Mouse (Mus musculus): Measurements from ENCODE around the gene Carhsp1. TPM values are rescaled to one million over a fixed set of nuclear protein-coding genes. Genes with fewer than 3 reads are reported as not detected.

Gene Carhsp1
- total and polyA plus RNA-seq, 2 experiments: 55.6 to 126 TPM

- no peak overlapping the region for H3K27ac ChIP-seq (replicated peaks; ENCODE audit: insufficient read depth, low read depth, low read length)
- no peak for DNase-seq (ENCODE audit: extremely low read depth, low read depth, low spot score)
- H3K36me3 ChIP-seq (ENCODE audit: control insufficient read depth, insufficient read depth, low read length): no peaks in the 10 kb centered on the region
- H3K9ac ChIP-seq (ENCODE audit: low read depth, low read length): no peak overlapping the region
- H3K4me1 ChIP-seq (ENCODE audit: control insufficient read depth, insufficient read depth, low read length): peaks cover 54% of the 10 kb centered on the region
- WGBS: 84% methylated on average over 2 of the region's 2 CpGs
- H3K27me3 ChIP-seq (ENCODE audit: control insufficient read depth, insufficient read depth, low read length): no peaks in the 10 kb centered on the region
- TF ChIP-seq POLR2A (IDR thresholded peaks at IDR 0.05; ENCODE audit: extremely low read depth, insufficient read depth, low read length): no peak
- TF ChIP-seq CTCF (IDR thresholded peaks at IDR 0.05; ENCODE audit: low read depth, low read length): no peak
- H3K4me3 ChIP-seq (ENCODE audit: insufficient read depth, low read depth, low read length): no peak overlapping the region
- peaks cover 56% of the 10 kb centered on the region for H3K79me2 ChIP-seq (ENCODE audit: control insufficient read depth, insufficient read depth, low read length)
Measured at GRCm38 (mm10) chr16:8668386-8668785, 3.6 kb downstream of the Carhsp1 start.

GRCm38 (mm10) chr16:8667814-8668213, 4.1 kb downstream of the Carhsp1 start:
- H3K4me3 ChIP-seq (ENCODE audit: insufficient read depth, low read depth, low read length): no peak overlapping the region
- no peak overlapping the region for H3K9ac ChIP-seq (ENCODE audit: low read depth, low read length)
- no peaks in the 10 kb centered on the region for H3K36me3 ChIP-seq (ENCODE audit: control insufficient read depth, insufficient read depth, low read length)
- no peak for TF ChIP-seq CTCF (IDR thresholded peaks at IDR 0.05; ENCODE audit: low read depth, low read length)
- no peak for TF ChIP-seq POLR2A (IDR thresholded peaks at IDR 0.05; ENCODE audit: extremely low read depth, insufficient read depth, low read length)
- H3K79me2 ChIP-seq (ENCODE audit: control insufficient read depth, insufficient read depth, low read length): peaks cover 56% of the 10 kb centered on the region
- DNase-seq (ENCODE audit: extremely low read depth, low read depth, low spot score): no peak
- H3K4me1 ChIP-seq (ENCODE audit: control insufficient read depth, insufficient read depth, low read length): peaks cover 51% of the 10 kb centered on the region
- WGBS: 67% methylated on average over 4 of the region's 4 CpGs
- H3K27me3 ChIP-seq (ENCODE audit: control insufficient read depth, insufficient read depth, low read length): no peaks in the 10 kb centered on the region
- H3K27ac ChIP-seq (replicated peaks; ENCODE audit: insufficient read depth, low read depth, low read length): no peak overlapping the region

DNA sequence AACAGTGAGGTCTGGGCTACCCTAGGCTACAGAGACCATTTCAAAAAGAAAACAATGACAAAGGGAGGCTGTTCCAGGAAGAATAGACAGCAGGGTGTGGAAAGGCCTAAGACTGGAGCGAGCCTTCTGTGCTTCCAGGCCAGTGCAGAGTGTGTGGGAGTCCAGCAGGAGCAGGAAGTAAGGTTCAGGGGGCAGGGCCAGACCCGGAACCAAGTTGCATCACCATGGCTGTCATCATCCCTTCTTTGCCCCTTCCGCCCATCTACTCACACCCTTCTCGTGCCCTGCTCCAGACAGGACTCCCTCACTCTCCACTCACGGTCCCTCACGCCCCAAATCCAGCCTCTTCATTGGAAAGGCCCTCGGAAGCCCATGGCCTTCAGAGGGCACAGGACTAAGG, 4.7 kb downstream of the Carhsp1 start:
- no peaks in the 10 kb centered on the region for H3K27me3 ChIP-seq (ENCODE audit: control insufficient read depth, insufficient read depth, low read length)
- WGBS: 24% methylated on average over 7 of the region's 7 CpGs
- H3K9ac ChIP-seq (ENCODE audit: low read depth, low read length): no peak overlapping the region
- peak overlapping the region; percentile 6; the same call in 1 of the 2 replicates for H3K27ac ChIP-seq (replicated peaks; ENCODE audit: insufficient read depth, low read depth, low read length)
- TF ChIP-seq POLR2A (IDR thresholded peaks at IDR 0.05; ENCODE audit: extremely low read depth, insufficient read depth, low read length) (no peak), CTCF (IDR thresholded peaks at IDR 0.05; ENCODE audit: low read depth, low read length) (no peak)
- peaks cover 56% of the 10 kb centered on the region for H3K79me2 ChIP-seq (ENCODE audit: control insufficient read depth, insufficient read depth, low read length)
- peaks cover 4% of the 10 kb centered on the region for H3K36me3 ChIP-seq (ENCODE audit: control insufficient read depth, insufficient read depth, low read length)
- peak; percentile 55 for DNase-seq (ENCODE audit: extremely low read depth, low read depth, low spot score)
- no peak overlapping the region for H3K4me3 ChIP-seq (ENCODE audit: insufficient read depth, low read depth, low read length)
- H3K4me1 ChIP-seq (ENCODE audit: control insufficient read depth, insufficient read depth, low read length): peaks cover 51% of the 10 kb centered on the region

- Histone ChIP-seq H3K4me3 (ENCODE audit: insufficient read depth, low read depth, low read length) (no peak overlapping the region), H3K36me3 (ENCODE audit: control insufficient read depth, insufficient read depth, low read length) (peaks cover 4% of the 10 kb centered on the region), H3K79me2 (ENCODE audit: control insufficient read depth, insufficient read depth, low read length) (peaks cover 56% of the 10 kb centered on the region), H3K27me3 (ENCODE audit: control insufficient read depth, insufficient read depth, low read length) (no peaks in the 10 kb centered on the region), H3K9ac (ENCODE audit: low read depth, low read length) (no peak overlapping the region), H3K4me1 (ENCODE audit: control insufficient read depth, insufficient read depth, low read length) (peaks cover 51% of the 10 kb centered on the region), H3K27ac (replicated peaks; ENCODE audit: insufficient read depth, low read depth, low read length) (no peak overlapping the region)
- 37% methylated on average over 2 of the region's 2 CpGs for WGBS
- DNase-seq (ENCODE audit: extremely low read depth, low read depth, low spot score): no peak
- no peak for TF ChIP-seq POLR2A (IDR thresholded peaks at IDR 0.05; ENCODE audit: extremely low read depth, insufficient read depth, low read length)
- TF ChIP-seq CTCF (IDR thresholded peaks at IDR 0.05; ENCODE audit: low read depth, low read length): no peak
Measured at GRCm38 (mm10) chr16:8666452-8666851, 5.5 kb downstream of the Carhsp1 start.

DNA sequence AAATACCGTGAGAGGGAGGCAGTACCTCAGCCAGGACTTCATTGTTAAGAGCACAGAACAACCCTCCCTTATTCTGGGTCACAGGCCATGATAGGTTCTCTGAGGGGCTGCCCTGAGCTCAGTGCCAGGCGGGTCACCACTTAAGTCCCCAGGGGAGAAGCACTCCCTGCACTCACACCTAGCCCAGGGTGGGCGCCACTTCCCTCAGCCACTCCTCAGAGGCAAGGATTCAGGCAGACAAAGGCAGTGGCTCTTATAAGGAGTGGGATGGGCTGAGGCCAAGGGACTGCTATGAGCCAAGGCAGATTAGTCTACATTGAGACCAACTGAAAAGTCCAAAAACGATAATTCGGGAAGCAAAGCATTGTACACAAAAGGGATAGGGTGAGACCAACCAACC, 6.6 kb downstream of the Carhsp1 start:
- Histone ChIP-seq H3K9ac (ENCODE audit: low read depth, low read length) (no peak overlapping the region), H3K4me3 (ENCODE audit: insufficient read depth, low read depth, low read length) (no peak overlapping the region), H3K4me1 (ENCODE audit: control insufficient read depth, insufficient read depth, low read length) (peaks cover 45% of the 10 kb centered on the region), H3K27me3 (ENCODE audit: control insufficient read depth, insufficient read depth, low read length) (no peaks in the 10 kb centered on the region), H3K27ac (replicated peaks; ENCODE audit: insufficient read depth, low read depth, low read length) (no peak overlapping the region), H3K79me2 (ENCODE audit: control insufficient read depth, insufficient read depth, low read length) (peaks cover 47% of the 10 kb centered on the region), H3K36me3 (ENCODE audit: control insufficient read depth, insufficient read depth, low read length) (peaks cover 4% of the 10 kb centered on the region)
- WGBS: 67% methylated on average over 5 of the region's 5 CpGs
- DNase-seq (ENCODE audit: extremely low read depth, low read depth, low spot score): no peak
- TF ChIP-seq POLR2A (IDR thresholded peaks at IDR 0.05; ENCODE audit: extremely low read depth, insufficient read depth, low read length) (no peak), CTCF (IDR thresholded peaks at IDR 0.05; ENCODE audit: low read depth, low read length) (no peak)

DNA sequence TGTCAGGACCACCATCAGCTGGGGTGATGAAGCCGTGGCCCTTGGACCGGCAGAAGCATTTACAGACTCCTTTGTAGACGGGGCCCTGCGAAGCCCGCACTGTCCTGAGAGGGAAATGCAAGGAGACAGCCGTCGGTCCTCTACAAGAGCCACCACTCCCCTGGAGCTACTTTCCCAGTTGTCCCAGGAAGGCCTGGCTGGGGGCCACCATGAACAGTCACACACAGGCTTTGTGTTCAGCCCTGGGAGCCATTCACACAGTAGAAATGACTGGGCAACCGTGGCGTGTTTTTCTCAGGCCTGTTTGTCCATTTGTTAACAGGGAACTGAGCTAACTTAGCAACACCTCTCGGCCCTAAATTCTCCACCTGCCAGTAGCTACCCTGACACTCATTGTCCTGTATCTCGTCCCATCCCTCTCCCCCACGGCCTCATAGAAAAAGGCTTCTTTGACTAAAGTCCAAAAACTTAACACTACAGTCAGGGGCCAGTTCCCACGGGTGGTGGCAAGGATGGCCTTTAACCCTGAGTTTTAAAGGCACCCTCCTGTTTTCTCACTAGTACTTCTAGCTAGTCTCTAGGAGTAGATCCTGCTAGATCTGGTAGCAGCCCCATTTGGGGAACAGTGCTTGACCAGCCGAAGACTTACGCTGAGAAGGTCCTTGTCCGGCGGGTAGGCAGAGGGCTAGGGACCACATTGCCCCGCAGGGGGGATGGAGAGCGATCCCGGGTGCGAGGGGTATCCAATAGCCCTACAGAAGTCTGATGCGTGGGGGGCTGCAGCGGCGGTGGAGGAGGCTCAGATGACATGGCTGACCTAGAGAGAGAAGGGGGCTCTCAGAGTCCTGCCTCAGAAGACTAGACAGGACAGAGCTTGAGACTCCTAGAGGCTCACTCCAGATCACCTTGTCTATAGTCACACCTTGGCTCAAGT, 8.1 kb downstream of the Carhsp1 start:
- 82% methylated on average over 24 of the region's 24 CpGs for WGBS
- Histone ChIP-seq H3K27ac (replicated peaks; ENCODE audit: insufficient read depth, low read depth, low read length) (no peak overlapping the region), H3K27me3 (ENCODE audit: control insufficient read depth, insufficient read depth, low read length) (no peaks in the 10 kb centered on the region), H3K4me3 (ENCODE audit: insufficient read depth, low read depth, low read length) (no peak overlapping the region), H3K9ac (ENCODE audit: low read depth, low read length) (no peak overlapping the region), H3K79me2 (ENCODE audit: control insufficient read depth, insufficient read depth, low read length) (peaks cover 32% of the 10 kb centered on the region), H3K4me1 (ENCODE audit: control insufficient read depth, insufficient read depth, low read length) (peaks cover 47% of the 10 kb centered on the region), H3K36me3 (ENCODE audit: control insufficient read depth, insufficient read depth, low read length) (peaks cover 11% of the 10 kb centered on the region)
- TF ChIP-seq POLR2A (IDR thresholded peaks at IDR 0.05; ENCODE audit: extremely low read depth, insufficient read depth, low read length): no peak
- no peak for TF ChIP-seq CTCF (IDR thresholded peaks at IDR 0.05; ENCODE audit: low read depth, low read length)
- no peak for DNase-seq (ENCODE audit: extremely low read depth, low read depth, low spot score)
